Mouse (Mus musculus): ENCODE measurements around the gene Dclre1c. TPM values are rescaled to one million over a fixed set of nuclear protein-coding genes. Genes with fewer than 3 reads are reported as not detected.
"Not testable (repeated sequence)": the region's sequence is repeated elsewhere in the genome, so short reads cannot be mapped to it uniquely, and the experiment has no call there.

Dclre1c gene
- 10 to 100 TPM in 3 of 4 experiments, 1 to 10 TPM in 1; 9.0 to 16.1 (median 11.0) TPM for total RNA-seq (2022)

GRCm38 (mm10) chr2:3423841-3424578 is at the start of gene Dclre1c:
TSS of gene Dclre1c (plus strand) at chr2:3424131.
- DNase-seq = peak; percentile 90

- DNase-seq = no peak
Measured at GRCm38 (mm10) chr2:3387105-3387860, 36.6 kb upstream of the Dclre1c start.

GRCm38 (mm10) chr2:3391945-3392344 is 32.0 kb upstream of the Dclre1c start:
- no peak for DNase-seq

GRCm38 (mm10) chr2:3397110-3397509 is 26.8 kb upstream of the Dclre1c start, which contains the start of gene Olah:
TSS of gene Olah (minus strand) at chr2:3397210.
- not testable (repeated sequence) for DNase-seq

- no peak for DNase-seq
Measured at GRCm38 (mm10) chr2:3405981-3406380, 17.9 kb upstream of the Dclre1c start.

GRCm38 (mm10) chr2:3407756-3408155 is 16.2 kb upstream of the Dclre1c start:
- no peak for DNase-seq

- peak; percentile 29 for DNase-seq
Measured at GRCm38 (mm10) chr2:3414241-3414640, 9.7 kb upstream of the Dclre1c start.

GRCm38 (mm10) chr2:3415676-3416075 is 8.3 kb upstream of the Dclre1c start:
- no peak for DNase-seq

- DNase-seq = peak; percentile 95
Measured at GRCm38 (mm10) chr2:3418883-3419431, 5.0 kb upstream of the Dclre1c start.

- DNase-seq = no peak
Measured at GRCm38 (mm10) chr2:3420157-3420556, 3.8 kb upstream of the Dclre1c start.

- no peak for DNase-seq
Measured at GRCm38 (mm10) chr2:3422548-3422947, 1.4 kb upstream of the Dclre1c start, which contains the start of gene Meig1. TSS of gene Meig1 (minus strand) at chr2:3422648.

- no peak for DNase-seq
Measured at GRCm38 (mm10) chr2:3424579-3424910, 614 bp downstream of the Dclre1c start.

- DNase-seq = no peak
Measured at GRCm38 (mm10) chr2:3430956-3431355, 7.0 kb downstream of the Dclre1c start.

GRCm38 (mm10) chr2:3435369-3436061 is 11.6 kb downstream of the Dclre1c start:
- DNase-seq = no peak

GRCm38 (mm10) chr2:3437956-3438355 is 14.0 kb downstream of the Dclre1c start:
- DNase-seq = no peak

GRCm38 (mm10) chr2:3444206-3444605 is 20.3 kb downstream of the Dclre1c start:
- no peak for DNase-seq

- DNase-seq = no peak
Measured at GRCm38 (mm10) chr2:3445984-3446383, 22.1 kb downstream of the Dclre1c start.

GRCm38 (mm10) chr2:3449431-3449830 is 25.5 kb downstream of the Dclre1c start:
- DNase-seq = no peak

GRCm38 (mm10) chr2:3453096-3453495 is 29.2 kb downstream of the Dclre1c start:
- DNase-seq = no peak

- DNase-seq = no peak
Measured at GRCm38 (mm10) chr2:3456590-3456989, 32.7 kb downstream of the Dclre1c start.

GRCm38 (mm10) chr2:3473891-3474290 is 50.0 kb downstream of the Dclre1c start:
- DNase-seq = no peak

- peak; percentile 47 for DNase-seq
Measured at GRCm38 (mm10) chr2:3474361-3474805, 50.5 kb downstream of the Dclre1c start.

- peak; percentile 96 for DNase-seq
Measured at GRCm38 (mm10) chr2:3474861-3475283, 50.9 kb downstream of the Dclre1c start, which contains the start of gene Suv39h2. TSS of gene Suv39h2 (minus strand) at chr2:3475031.

Measured in adrenal gland, adult 8-10 months (tissue).